Mouse (Mus musculus) adrenal gland, postnatal 36 days (tissue): Measurements from ENCODE around the gene Pax5. TPM values are rescaled to one million over a fixed set of nuclear protein-coding genes. Genes with fewer than 3 reads are reported as not detected.

ENCODE experiments used
- DNase-seq, 2 experiments: peaks; one replicate each; pipeline ENCODE4 v3.0.0; 2021; ENCODE audit warnings: mixed read lengths in 1 of 2
- total RNA-seq, 2 experiments: library from RNA; stranded (reverse); gene quantifications; 2 replicates each; pipeline ENCODE4 v1.2.3; 2021

Pax5 gene
- total RNA-seq, 2 experiments from 2014 or later: 0.63 to 0.66 TPM

DNA sequence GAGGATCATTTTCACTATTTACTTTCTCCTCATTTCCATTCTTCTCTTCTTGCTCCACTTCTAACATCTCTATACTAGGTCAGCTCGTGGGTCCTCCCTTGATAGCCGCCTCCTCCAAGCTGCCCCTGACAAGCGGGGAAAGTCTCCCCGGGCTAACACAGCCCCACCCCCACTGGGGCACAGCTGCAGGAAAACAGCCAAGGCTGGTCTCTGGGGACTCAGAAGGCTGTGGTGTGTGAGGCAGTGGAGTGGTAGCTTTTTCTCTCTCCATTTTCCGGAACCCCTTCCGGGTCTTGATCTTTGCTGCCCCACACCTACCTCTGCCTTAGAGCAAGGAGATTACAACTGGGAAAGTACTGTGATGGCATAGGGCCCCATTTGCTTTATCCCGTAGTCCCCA is 4.3 kb downstream of the Pax5 start:
- DNase-seq: no peak

- no peak for DNase-seq
Observed at GRCm38 (mm10) chr4:44705151-44705550, 5.1 kb downstream of the Pax5 start.

GRCm38 (mm10) chr4:44704369-44704745 is 5.9 kb downstream of the Pax5 start:
- peak; percentile 93 to 94 for DNase-seq

DNA sequence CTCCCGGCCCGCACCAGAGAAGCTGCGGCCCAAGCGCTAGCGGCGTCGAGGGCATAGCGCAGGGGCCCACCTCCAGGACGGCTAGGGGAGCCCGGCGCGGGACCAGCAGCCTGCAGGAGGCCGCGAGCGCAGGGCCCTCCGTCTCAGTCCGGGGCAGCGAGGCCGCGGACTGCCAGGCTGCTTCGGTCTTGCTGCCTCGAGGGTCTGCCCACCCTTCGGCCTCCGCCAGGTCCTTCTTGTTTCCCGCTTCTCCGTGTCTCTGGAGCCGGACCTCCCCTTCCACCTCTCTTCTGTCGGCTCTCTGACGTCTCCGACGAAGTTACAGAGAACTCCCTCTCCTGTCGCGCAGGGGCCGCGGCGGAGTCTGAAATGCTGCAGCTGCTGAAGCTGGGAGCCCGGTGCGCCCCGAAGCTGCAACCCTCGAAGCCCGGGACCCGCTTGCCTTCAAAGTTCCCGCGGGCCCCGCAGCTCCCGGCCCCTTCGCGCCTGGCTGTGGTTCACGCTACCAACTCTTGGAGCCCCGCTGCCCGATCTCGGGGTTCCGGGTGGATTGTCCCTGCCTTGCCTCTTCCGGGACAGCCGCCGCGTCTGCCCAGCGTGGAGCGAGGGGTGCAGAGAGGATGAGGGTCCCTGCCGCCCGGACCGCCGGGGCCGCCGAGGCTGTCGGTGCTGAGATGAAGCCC is 6.5 kb downstream of the Pax5 start:
- DNase-seq: peak in 1 of 2 experiments; percentile 22

GRCm38 (mm10) chr4:44702891-44703685 is 7.2 kb downstream of the Pax5 start:
- no peak for DNase-seq

DNA sequence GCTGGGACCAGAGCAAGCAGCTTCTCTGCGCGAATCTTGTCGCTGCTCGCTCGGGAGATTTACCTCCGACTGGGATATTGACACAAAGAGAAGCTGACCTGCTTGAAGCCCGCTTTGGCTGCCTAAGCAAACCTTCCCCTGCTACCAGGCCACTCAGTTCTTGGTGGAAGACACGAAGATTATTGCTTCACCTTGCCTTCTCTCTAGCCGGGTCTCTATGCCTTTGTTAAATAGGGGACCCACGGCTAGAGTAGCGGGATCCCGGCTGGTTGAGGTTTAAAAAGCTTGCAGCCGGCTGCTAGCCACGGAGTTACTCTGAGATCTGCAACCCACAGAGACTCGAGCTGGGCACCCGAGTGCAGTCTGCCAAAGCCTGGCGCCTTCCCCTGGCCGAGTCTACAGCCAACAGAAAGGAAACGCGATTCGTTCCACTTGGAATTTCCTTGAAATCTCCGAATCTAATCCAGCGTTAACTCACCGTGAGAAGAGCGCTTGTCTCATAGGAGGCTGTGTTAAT is 8.2 kb downstream of the Pax5 start:
- DNase-seq: no peak

DNA sequence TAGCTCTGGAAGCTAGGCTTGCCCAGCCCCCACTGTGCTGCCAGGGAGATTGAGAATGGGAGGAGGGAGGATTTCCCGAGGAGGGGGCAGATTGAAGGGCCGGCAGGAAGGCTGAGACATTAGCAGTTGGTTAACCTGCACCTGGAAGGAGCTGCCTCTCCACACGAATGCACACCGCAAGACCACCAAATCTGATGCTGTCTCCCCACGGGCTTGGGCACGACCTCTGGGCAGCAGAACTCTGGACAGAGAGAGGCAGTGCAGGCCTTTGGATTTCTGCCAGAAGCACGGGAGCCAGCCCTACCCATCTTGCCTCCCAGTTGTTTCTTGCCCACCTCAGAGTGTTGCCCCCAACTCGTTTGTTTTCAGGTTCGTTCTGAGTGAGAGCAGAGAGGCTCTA is 8.8 kb downstream of the Pax5 start:
- no peak for DNase-seq

- no peak for DNase-seq
Observed at GRCm38 (mm10) chr4:44696676-44697075, 13.6 kb downstream of the Pax5 start.

DNA sequence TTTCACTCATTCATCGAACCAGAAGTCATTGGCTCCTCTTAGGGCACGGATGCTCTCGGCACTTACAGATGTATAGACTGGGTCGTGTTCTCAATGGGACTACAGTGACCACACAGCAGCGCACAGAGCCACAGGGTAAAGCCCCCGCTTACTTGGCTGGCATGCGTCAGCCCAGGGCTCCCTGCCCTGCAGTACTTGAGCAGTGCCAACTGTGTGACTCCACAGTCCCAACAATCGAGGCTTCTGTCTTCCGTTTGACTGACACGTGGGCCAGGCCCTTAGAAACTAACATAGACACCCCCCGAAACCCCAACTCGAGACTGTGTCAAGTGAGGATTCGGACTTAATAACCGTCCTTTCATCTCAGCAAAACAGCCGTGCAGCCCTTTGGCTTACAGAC is 15.9 kb downstream of the Pax5 start:
- DNase-seq: no peak

DNA sequence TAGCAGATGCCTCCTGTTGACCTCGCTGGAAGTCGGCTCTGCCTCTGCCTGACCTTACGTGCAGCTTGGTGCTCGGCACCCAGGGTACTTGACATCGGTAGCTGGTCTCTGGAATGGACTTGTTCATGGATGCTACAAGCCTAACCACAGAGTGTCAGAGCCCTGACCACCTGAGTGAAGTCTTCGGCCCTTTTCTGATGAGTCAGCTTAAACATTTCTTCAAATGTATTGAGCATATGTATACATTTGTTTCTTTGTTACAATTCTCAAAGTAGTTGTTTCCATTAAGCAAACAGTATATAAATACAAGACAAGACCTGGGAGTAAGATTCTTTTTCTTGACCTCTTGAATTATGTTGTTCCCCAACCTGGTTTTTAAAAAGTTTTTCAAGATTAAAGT is 24.7 kb downstream of the Pax5 start:
- DNase-seq: no peak

- no peak for DNase-seq
Observed at GRCm38 (mm10) chr4:44680242-44680897, 29.9 kb downstream of the Pax5 start.

DNA sequence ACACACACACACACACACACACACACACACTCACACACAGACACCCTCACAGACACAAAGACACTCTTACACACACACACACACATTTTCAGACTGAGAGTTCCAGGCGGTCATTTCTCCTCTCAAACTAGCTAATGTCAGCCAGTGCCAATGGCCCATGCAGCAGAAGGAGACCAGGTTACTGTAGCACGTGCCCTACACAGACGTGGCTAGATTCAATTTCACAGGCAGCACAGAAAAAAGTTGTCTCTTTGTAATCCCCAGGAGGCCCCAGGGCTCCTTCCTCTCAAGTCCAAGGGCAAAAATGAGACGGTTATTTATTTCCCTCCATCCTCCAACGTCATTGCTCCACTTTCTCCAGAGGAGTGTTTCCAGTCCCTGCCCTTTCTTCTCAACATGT is 31.6 kb downstream of the Pax5 start:
- no peak for DNase-seq

DNA sequence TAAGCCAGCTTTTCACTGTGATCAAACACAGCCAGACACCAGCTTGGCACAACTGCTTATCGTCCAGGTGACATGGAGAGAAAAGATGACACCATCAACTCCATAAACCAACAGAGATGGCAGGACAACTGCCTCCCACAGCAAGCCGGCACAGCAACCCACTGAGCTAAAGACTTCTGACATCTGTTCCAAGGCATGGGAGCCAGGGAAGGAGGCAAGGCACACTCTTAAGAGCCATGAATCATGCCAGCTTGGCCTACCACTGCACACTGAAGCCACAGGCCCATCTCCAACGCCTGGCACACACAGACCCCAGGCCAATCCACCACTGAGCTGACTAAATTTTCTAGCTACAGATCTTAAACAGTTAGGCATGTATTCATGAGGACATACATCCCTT is 32.3 kb downstream of the Pax5 start:
- no peak for DNase-seq

GRCm38 (mm10) chr4:44674973-44675372 is 35.3 kb downstream of the Pax5 start:
- DNase-seq: no peak

GRCm38 (mm10) chr4:44673726-44674125 is 36.6 kb downstream of the Pax5 start:
- peak in 1 of 2 experiments; percentile 11 for DNase-seq

- DNase-seq: peak in 1 of 2 experiments; percentile 12
Observed at GRCm38 (mm10) chr4:44672216-44672937, 37.9 kb downstream of the Pax5 start.

GRCm38 (mm10) chr4:44671486-44671885 is 38.8 kb downstream of the Pax5 start:
- no peak for DNase-seq

DNA sequence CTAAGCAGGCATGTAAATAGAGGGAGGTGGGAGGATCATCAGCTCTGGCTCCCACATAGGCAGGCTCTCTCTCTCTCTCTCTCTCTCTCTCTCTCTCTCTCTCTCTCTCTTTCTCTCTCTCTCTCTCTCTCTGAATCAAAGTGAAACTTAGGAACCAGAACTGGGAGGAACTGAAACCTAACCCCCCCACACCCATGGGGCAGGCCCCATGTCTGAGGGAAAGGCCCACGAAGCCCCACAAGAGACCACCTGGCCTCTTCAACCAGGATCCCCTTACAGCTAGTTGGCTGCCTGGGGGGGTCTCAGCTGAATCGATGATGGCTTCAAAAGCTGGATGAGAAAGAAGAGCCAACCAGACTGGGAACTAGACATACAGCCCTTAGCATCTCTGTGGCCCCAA is 39.3 kb downstream of the Pax5 start:
- no peak for DNase-seq

DNA sequence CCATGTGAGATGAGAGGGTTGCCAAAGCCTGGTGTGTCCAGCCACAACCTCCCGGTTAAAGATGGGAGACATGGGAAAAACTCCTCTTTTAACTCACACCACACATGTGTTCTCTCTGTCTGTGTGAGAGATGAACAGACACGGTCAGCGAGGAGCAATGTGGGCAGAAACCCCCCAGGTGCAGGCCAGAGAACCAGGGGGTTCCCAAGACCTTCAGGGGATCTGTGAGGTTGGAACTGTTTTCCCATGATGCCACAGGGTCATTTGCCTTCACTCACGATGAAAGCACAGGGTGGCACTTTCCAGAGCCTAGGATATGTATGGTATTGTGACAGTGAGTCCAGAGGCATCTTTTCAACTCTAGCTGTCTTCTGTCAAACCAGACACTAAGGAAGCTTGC is 39.9 kb downstream of the Pax5 start:
- DNase-seq: no peak

DNA sequence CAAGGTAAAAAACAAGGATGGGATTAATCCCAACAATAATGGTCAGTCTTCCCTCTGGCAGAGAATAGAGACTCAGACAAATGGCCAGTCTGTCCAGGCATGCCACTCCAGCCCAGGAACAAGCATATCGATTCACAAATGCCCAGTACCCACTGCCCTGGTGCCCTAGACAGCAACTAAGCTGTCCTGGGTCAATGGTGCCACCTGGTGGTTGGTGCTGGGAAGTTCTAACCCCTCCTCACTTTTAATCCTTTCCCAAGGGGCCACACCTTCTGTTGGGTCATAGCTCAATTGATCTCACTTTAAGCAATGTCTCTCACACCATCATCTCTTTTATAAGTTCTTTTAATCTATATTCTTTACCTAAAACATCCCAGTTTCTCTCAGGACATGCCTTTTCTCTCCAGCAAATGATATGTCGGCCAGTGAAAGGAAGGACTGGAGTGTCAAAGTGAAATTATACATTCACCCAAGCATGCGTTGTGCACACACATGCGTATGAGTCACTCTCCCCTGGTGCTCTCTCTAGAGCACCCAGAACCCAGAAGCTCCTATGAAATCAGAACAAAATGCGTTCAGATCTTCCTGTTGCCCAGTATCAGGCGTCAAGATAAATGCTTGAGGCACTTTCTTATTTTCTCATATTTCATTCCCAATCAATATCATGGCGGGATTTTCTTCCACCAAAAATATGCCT is 40.7 kb downstream of the Pax5 start:
- DNase-seq: peak; percentile 26 to 35

- no peak for DNase-seq
Observed at GRCm38 (mm10) chr4:44668574-44668973, 41.7 kb downstream of the Pax5 start.

DNA sequence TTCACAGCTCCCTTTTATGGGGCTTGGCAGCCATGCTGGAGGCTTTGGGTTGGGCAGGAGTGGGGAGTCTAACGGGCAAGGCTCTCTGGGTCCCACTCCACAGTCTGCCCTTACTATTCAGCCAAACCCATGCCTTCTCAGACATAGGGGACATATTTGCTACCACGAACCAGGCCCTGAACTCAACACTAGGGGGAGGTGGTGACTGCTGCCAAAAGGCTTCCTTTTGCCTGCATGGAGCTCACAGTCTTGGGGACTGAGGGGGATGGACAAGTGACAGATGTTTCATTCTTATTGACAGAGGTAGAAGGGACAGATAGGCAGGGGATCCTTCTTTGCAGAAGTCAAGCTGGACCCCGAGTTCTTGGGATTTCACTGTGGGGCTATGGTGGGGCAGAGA is 42.1 kb downstream of the Pax5 start:
- no peak for DNase-seq
